Mouse (Mus musculus) layer of hippocampus, adult 2 months (tissue): ENCODE results near the gene Ube2l3. TPM values are rescaled to one million over a fixed set of nuclear protein-coding genes. Genes with fewer than 3 reads are reported as not detected.

Experiments used
- DNase-seq, 2 experiments: peaks; one replicate each; pipeline ENCODE4 v3.0.0; 2022; ENCODE audit warnings: low spot score in 2 of 2
- H3K27ac ChIP-seq: fragments of 200-600 bp; 2 replicates; pipeline ENCODE4 v1.8.1; 2022
- H3K4me3 ChIP-seq: fragments of 200-600 bp; 2 replicates; pipeline ENCODE4 v1.8.1; 2022; ENCODE audit warnings: mild to moderate bottlenecking
- CTCF ChIP-seq: fragments of 200-600 bp; conservative IDR thresholded peaks from 2 replicates; pipeline ENCODE4 v1.8.1; 2022; ENCODE audit warnings: antibody characterized with exemption, mild to moderate bottlenecking, moderate library complexity
- total RNA-seq, 2 experiments: library from RNA; stranded (reverse); gene quantifications; 2 replicates each; pipeline ENCODE4 v1.2.3; 2021

Gene Ube2l3
- total RNA-seq, 2 experiments from 2014 or later, result 133 to 139 TPM

DNA sequence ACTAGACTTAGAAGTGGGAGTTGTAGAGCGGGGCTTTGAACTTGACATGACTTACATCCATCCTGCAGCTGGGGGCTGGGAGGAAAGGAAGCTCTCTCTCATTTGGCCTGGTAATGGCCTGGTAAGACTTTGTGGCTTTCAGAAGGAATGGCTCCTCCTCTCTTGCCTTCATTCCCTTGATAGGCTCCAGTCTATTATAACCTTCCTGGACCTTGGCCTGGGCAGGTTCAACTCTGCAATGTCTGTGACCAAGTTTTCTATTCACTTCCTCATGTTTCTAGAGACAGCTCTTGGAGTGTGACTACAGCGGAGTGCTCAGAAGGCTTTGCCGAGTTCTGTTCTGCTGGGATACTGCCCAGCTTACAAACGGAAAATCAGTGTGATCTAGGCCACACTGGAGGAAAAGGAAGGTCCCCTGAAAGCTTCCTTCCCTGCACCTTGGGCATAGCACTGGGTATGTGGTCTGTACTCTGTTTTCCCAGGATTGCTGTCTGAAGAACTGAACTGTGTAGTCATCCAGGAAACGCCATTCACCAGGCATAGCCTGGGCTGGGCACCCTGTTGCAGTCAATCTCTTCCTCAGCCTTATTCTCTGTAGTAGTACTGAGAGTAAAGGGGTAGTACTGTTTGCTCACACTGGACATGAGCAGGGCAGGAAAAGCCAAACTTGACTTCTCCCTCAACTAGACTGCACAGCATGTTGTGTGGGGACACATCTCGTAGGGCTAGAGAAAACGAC lies 51.8 kb downstream of the Ube2l3 start:
- Histone ChIP-seq H3K4me3 (no peak overlapping the region), H3K27ac (no peak overlapping the region)
- no peak for DNase-seq
- no peak for TF ChIP-seq CTCF

GRCm38 (mm10) chr16:17148084-17148483 lies 54.4 kb downstream of the Ube2l3 start:
- peak overlapping the region; percentile 71 for H3K4me3 ChIP-seq
- TF ChIP-seq CTCF, result peak; percentile 44
- no peak for DNase-seq
- no peak overlapping the region for H3K27ac ChIP-seq

DNA sequence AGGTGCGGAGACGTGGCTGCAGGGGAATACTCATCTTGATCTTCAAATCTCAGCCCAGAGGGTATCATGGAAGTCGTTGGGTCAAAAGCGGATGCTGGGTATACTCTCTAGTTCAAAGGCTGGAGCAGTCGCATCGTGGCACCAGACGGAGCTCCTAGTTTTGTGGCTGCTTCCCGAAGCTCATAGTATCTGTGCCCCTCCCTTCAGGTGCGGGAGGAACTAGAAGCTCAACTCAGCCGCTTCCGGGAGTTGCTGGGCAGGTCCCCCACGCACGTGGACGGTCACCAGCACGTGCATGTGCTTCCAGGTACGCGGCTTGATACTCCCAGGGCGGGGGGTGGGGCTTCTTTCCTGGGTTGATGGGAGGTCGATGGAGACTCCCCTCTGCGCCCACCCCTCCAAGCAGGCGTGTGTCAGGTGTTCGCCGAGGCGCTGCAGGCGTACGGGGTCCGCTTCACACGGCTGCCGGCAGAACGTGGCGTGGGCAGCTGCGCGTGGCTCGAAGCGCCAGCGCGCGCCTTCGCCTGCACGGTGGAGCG lies 55.0 kb downstream of the Ube2l3 start:
- no peak for TF ChIP-seq CTCF
- Histone ChIP-seq H3K4me3 (peak overlapping the region; percentile 71), H3K27ac (peak overlapping the region; percentile 73; the same call in 1 of the 2 replicates)
- no peak for DNase-seq

DNA sequence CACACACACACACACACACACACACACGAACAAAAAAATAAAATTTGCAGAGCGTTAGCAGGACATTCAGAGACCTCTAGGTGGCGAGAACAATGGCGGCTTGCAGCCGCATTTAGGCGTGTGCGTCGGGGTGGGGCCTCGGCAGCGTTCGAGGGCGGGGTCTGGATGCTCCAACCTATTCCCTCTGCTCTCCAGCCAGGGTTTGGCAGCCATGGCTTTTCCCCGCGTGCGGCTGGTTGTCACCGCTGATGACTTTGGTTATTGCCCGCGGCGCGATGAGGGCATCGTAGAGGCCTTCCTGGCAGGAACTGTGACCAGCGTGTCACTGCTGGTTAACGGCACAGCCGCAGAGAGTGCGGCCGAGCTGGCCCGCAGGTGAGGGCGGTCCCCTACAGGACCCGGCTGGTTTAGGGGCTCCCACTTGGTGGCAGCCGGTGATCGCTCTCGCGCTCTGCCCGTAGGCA lies 55.6 kb downstream of the Ube2l3 start, which contains the start of gene Ccdc116:
TSS of gene Ccdc116 (minus strand) at position 458 of the 464 bp plus-strand sequence.
- Histone ChIP-seq H3K27ac (peak within 1 kb of the TSS; percentile 73), H3K4me3 (peak within 1 kb of the TSS; percentile 71)
- peak; percentile 78 to 80 for DNase-seq
- TF ChIP-seq CTCF, result peak; percentile 68

DNA sequence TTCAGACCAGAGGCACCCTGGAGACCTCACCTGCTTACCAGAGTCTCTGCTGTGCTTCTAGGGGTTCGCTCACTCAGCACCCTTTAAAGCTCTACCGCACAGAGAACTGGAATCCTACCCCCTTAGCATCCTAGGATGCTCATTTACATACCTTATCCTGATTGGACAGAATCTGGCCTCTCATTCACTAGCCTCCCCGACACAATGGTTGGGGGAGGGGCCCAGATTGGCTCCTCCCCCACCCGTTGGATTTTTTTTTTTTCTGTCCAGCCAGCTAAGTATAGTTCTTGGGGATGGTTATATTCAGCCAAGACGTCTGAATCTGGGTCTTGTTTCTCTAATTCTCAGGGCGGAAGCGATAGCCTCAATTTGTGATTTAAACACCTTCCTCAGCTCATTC lies 58.1 kb downstream of the Ube2l3 start, which contains the start of gene Ydjc:
TSS of gene Ydjc (plus strand) at position 283 of the 400 bp plus-strand sequence.
- TF ChIP-seq CTCF, result no peak
- H3K27ac ChIP-seq, result no peak within 1 kb of the TSS
- DNase-seq, result no peak
- no peak within 1 kb of the TSS for H3K4me3 ChIP-seq

- DNase-seq, result no peak
- Histone ChIP-seq H3K27ac (no peak overlapping the region), H3K4me3 (no peak overlapping the region)
- no peak for TF ChIP-seq CTCF
Measured at GRCm38 (mm10) chr16:17137355-17137754, 65.1 kb downstream of the Ube2l3 start.

GRCm38 (mm10) chr16:17132906-17133200 lies 69.6 kb downstream of the Ube2l3 start:
- Histone ChIP-seq H3K27ac (no peak overlapping the region), H3K4me3 (peak overlapping the region; percentile 97)
- no peak for DNase-seq
- TF ChIP-seq CTCF, result no peak

DNA sequence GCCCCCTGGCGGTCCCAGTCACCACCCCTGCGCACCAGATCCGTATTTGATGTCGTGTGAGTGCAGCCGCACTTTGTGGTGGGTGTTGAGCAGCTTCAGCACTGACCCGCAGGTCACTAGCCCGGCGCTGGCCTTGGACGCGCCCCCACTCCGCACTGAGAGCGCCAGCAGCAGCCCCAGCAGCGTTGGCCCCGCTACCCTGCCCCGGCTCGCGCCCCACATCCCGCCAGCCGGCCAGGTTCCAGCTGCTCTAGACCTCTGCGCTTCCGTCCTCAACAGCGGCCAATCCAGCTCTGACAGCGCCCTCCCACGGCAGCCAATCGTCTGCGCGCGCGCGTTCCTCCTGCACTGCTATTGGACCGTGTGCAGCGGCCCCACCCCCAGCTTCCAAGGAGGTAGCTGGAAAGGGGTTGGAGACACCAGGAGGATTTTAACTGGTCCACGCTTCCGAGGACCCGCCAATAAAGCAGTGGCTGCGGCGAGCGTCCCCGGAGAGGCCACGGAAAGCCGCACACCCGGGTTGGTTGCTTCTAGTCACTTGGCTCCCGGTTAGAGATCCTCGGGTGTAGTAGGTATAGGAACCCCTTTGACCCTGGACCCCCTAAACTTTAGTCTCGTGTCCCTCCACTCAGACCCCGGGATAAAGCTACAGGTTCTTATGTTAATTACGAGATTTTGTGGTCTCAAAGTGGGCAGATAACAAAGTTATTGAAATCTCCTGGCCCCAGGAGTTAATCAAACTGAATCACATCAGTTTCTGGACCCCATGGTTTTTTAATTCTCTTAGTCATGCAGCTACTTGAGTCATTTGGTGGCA lies 70.2 kb downstream of the Ube2l3 start, which contains the start of gene Sdf2l1:
TSS of gene Sdf2l1 (minus strand) at position 295 of the 817 bp plus-strand sequence.
- TF ChIP-seq CTCF, result peak; percentile 65
- peak; percentile 97 to 98 for DNase-seq
- Histone ChIP-seq H3K27ac (peak within 1 kb of the TSS; percentile 87), H3K4me3 (peak within 1 kb of the TSS; percentile 97)

DNA sequence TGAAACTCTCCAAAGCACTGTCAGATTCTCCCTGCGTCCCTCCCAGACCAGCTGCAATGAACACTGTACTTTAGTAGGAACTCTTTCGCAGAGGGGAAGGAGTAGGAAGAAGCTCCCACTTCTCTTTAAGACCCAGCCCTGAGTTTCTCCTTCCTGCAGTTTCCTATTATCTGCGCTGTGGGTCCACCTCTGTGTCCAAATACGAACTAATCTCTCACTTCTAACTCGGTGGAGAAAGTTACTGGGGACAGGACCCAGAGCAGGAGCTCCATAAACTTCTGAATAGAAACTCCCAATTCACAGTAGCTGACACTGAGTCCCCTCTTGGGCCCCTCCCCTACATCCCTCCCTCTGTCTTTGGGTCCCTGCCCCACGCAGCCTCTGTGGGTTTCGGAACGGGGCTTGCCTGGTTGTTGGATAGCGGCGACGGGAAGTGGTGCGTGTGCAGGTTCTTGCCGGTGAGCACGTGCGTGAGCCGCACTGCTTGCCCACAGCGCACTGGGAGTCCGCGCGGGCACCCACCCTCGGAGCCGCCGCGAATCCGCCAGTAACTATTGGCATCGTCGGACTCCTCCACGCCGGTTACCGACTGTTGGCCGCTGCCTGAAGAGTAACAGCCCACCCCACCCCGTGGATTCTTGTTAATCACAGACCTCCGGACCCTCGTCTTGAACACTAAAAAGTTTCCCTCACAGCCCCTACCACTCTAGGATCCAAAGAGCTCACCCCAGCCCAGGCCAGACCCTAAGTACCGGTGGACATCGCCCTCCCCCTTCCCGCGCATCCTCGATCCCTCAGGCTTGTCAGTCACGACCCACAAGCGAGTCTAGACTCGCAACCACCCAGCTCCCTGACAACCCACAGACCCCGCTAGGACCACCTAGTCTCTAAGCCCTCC lies 71.0 kb downstream of the Ube2l3 start:
- no peak for DNase-seq
- H3K27ac ChIP-seq, result peak overlapping the region; percentile 87
- TF ChIP-seq CTCF, result no peak
- H3K4me3 ChIP-seq, result peak overlapping the region; percentile 97

GRCm38 (mm10) chr16:17127292-17127691 lies 75.2 kb downstream of the Ube2l3 start:
- TF ChIP-seq CTCF, result peak; percentile 73
- DNase-seq, result peak; percentile 37 to 41
- H3K27ac ChIP-seq, result no peak overlapping the region
- no peak overlapping the region for H3K4me3 ChIP-seq

DNA sequence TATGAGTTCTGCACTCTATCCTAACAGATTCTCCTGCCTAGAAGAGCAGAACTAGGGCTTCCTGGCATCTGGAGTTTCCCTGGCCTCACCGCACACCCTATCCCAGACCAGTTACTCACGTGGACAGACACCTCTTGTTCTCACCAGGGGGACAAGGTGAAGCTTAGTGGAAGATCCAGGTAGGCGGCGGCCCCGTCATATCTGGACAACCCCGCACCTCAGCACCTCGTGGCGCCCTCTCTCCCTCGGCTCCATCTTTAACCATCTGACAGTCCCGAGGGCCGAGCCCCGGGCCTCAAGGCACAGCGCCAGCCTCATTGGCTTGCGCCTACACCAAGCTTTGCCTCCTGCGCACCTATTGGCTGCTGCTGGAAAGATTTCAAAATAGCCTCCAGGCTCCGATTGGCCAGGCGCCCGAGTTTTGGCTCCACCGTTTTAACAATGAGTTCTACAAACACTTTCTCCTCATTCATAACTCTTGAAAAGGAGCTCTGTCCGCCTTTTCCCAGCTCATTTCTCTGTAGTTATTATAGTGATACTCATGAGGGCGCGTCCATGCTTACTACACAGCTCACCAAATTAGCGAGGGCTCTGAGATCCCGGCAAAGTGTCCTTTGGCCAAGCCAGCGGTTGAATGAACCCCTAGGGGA lies 77.5 kb downstream of the Ube2l3 start, which contains the start of gene 2610318N02Rik:
TSS of gene 2610318N02Rik (minus strand) at position 297 of the 650 bp plus-strand sequence.
- H3K4me3 ChIP-seq, result peak within 1 kb of the TSS; percentile 37
- TF ChIP-seq CTCF, result no peak
- H3K27ac ChIP-seq, result no peak within 1 kb of the TSS
- peak; percentile 34 to 49 for DNase-seq
